Mouse (Mus musculus) CD8-positive naive resting alpha-beta T cell, adult 57 days (primary cell): ENCODE data around the gene Fmo5. TPM values are rescaled to one million over a fixed set of nuclear protein-coding genes. Genes with fewer than 3 reads are reported as not detected.

Source experiments
- total RNA-seq: library from RNA; stranded (reverse); gene quantifications from one replicate; pipeline ENCODE4 v1.2.4, GENCODE M21; 2023

Fmo5 gene
- total RNA-seq = 9.8 TPM

DNA sequence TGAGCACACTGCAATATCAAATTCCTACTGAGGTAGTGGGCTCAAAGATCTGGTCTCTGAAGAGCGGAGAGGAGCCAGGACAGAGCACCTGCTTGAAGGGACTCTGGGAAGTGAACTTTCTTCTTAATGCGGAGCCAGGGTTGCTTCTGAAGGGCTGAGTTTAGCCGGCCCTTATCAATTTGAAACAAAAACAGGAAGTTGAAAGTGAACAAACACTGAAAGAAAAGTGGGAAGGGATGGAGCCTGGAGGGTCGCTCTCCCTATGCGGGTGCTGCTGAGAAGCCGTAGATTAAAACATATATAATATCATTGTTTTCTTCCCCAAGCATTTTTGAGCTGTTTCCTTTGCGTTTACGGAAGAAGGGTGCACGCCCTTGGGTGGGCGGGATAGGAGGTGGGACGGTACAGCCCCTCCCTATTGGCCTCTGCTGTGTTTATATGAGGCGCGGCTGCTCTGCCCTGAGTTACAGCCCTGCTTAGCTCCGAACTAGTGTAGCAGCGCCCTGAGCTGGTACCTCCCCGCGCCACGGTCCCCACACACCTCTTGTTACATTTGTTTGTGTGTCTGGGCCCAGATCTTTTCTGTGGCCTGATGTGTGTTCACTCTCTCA is at the start of gene Fmo5:
Gene Fmo5, plus strand, starts transcription at position 414 of the 611 bp plus-strand sequence.

DNA sequence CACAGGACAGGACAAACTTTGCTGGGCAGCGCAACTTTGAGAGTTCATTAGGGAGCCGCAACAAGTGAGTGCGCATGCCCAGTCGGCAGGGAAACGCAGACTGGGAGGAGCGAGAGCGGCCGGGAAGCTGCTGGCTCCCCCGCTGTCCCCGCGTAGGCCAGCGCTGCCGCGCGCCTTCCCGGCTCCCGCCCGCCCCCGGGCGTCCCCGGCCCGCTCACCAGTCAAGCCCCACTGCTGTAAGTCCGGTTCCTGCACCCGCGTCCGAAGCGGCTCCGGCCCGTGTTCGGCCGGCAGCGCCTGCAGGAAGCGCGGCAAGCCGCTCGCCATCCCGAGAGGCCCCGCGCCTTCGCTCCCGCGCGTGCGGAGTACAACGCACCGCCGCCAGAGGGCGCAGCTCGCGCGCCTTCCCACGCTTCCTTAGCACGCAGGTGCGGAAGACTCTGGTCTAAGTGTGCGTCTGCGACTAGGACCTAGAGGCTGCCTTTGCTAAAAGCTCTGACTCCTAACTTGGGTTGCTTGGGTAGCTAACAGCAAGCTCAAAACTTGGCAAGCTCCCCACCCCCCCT is 18.7 kb upstream of the Fmo5 start, which contains the start of gene Chd1l:
Gene Chd1l, minus strand, starts transcription at position 359 of the 566 bp plus-strand sequence.

DNA sequence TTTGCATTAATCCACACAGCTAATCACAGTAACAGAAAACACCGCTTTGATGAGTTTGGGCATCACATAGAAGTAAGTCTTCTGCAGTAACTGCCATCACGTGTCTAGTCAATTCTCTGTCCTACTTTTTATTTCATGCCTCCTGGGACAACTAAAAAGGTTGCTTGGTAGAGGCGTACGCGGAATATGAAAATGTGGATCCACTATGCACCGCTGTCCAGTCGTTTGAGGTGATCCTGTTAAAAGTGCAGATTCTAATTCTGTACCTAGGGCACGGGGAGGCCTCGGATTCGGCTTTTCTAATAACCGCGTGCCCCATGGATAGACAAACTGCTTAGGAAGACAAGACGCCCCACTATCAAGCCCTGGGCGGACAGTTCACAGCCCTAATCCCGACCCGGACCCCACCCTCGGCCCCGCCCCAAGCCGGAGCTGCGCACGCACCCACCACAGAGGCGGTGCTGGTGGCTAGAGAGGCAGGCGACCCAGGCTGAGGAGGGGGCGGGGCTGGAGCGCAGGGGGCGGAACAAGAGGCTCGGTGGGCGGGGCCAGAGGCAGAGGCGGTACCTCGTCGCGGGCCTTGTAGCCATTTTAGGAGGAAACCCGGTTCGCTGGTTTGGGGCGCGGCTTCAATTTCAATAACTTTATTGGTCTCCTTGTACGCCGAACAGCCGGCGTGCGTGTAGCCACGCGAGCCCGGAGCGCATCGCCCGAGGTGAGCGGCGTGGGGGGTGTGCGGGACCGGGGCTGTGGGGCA is 29.2 kb downstream of the Fmo5 start, which contains the start of gene Prkab2:
Gene Prkab2, plus strand, starts transcription at position 539 of the 757 bp plus-strand sequence.

DNA sequence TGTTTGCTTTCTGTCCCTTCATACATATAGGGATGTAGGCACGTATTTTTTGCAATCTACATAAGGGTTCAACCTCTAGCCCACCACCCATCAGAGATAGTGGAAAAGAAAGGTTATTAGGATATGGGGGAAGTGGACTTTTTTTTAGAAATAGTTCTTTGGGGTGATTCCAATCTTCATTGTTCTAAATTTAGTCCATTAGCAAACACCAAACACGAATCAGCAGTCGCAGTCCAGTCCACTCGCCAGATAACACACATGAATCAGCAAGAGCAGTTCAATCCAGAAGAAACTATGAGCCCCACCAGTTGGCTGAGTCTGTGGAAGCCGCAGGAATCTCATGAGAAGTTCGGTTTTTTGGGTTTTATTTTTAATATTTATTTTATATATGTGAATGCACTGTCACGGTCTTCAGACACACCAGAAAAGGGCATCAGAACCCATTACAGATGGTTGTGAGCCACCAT is 46.1 kb downstream of the Fmo5 start, which contains the start of gene Gm17651:
Gene Gm17651, minus strand, starts transcription at position 51 of the 467 bp plus-strand sequence.

Other genes starting within 250 kb of the Fmo5 start
- not detected for gene Olfr1402, start 206.8 kb upstream of the Fmo5 start, total RNA-seq
- 35.2 TPM for gene Chd1l, start 18.6 kb upstream of the Fmo5 start, total RNA-seq
- 4.7 TPM for gene Prkab2, start 29.4 kb downstream of the Fmo5 start, total RNA-seq
- gene Gm17651, start 45.9 kb downstream of the Fmo5 start, total RNA-seq = not detected